Mouse (Mus musculus) thymus, adult 2 months (tissue): ENCODE data around the gene Mpp3.
A peak's percentile ranks its signal among the peaks of the same experiment; 100 is the strongest.

ENCODE experiments used
- CTCF ChIP-seq: fragments of 200-500 bp; IDR thresholded peaks from 2 replicates; pipeline ENCODE4 v1.5.1; 2012; ENCODE audit warnings: mild to moderate bottlenecking, control low read depth, low read length, moderate library complexity, borderline replicate concordance; ENCODE audit not compliant: control insufficient read depth, poor library complexity, insufficient read depth; ENCODE audit errors: extremely low read depth
- POLR2A ChIP-seq: fragments of 200-500 bp; IDR thresholded peaks from 2 replicates; pipeline ENCODE4 v1.6.1; 2012; ENCODE audit warnings: mild to moderate bottlenecking, low read length, control low read depth, moderate library complexity; ENCODE audit not compliant: control insufficient read depth, poor library complexity, insufficient read depth; ENCODE audit errors: extremely low read depth

- TF ChIP-seq CTCF: peak; percentile 85
- TF ChIP-seq POLR2A: no peak
These were observed 11.9 kb upstream of the Mpp3 start for GRCm38 (mm10) chr11:102040138-102040524.
